8 mouse cellular contexts compared by ENCODE assay signal in the genomic region with DNA sequence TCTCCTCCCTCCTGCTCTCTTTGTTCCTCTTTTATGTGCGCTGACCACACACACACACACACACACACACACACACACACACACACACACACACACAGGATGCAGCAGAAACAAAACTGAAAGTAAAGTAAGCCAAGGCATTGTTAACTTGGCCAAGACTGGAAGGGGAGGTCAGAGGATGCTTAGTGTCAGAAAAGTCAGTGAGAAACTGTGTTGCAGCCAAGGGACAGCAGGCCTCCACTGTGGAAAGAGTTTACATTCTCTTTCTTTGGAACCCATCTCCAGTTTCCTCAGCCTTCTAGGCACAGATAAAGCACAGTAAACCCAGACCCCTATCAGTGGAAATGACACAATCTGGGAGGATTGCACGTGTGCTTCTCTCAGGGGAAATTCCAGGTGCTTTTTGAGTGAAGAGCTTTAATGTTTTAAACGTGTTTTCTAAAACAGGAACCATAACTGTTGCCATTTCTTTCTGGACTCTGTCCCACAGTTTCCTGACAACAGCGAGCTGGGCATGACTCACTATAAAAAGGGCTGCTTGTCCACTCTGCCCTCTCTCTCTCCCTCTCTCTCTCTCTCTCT. TPM values are rescaled to one million over a fixed set of nuclear protein-coding genes. Genes with fewer than 3 reads are reported as not detected.
DNase-seq lines count a peak whose midpoint lies in the region; ATAC-seq and TF ChIP-seq lines count a peak whose summit lies in the region.
"Not testable (repeated sequence)": the region's sequence is repeated elsewhere in the genome, so short reads cannot be mapped to it uniquely, and the experiment has no call there.

No protein-coding gene starts in this region.

- TF ChIP-seq POLR2A in bone marrow macrophage, adult 2 months (IDR thresholded peaks at IDR 0.05; ENCODE audit: borderline replicate concordance, low read depth, low read length) = not testable (repeated sequence)

- H3K27me3 ChIP-seq in lung, embryonic 15.5 days; stomach, postnatal 0 days (ENCODE audit: control insufficient read depth, insufficient read depth, low read length): not testable (repeated sequence)

- DNase-seq in CD4-positive helper T cell, adult 2 months (ENCODE audit: low read depth, low spot score) = peak; percentile 86
- DNase-seq in gastrocnemius, postnatal 25 days = peak; percentile 52
- peak; percentile 73 to 81 for DNase-seq in kidney, postnatal 25 days
- peak; percentile 24 for DNase-seq in ovary, adult 18-20 months (ENCODE audit: low spot score)
- not testable (repeated sequence) for DNase-seq in stomach, postnatal 0 days (ENCODE audit: low spot score)

- 5% methylated on average over 4 of the region's 4 CpGs for WGBS in lung, embryonic 15.5 days
- 11% methylated on average over 4 of the region's 4 CpGs for WGBS in stomach, postnatal 0 days

- peak overlapping the region; percentile 88 for H3K27ac ChIP-seq in bone marrow macrophage, adult 2 months (ENCODE audit: insufficient read depth, low read depth, low read length)
- peak overlapping the region; percentile 41; the same call in 1 of the 2 replicates for H3K27ac ChIP-seq in lung, embryonic 15.5 days
- H3K27ac ChIP-seq in stomach, postnatal 0 days (replicated peaks) = 0 out of 2 replicates have a peak overlapping the region, but pooled peaks have one; percentile 24

- ATAC-seq in hematopoietic stem cell, adult 5-6 weeks (replicated peaks in 1 of 2; ENCODE audit: insufficient read depth in 1 of 2, low FRiP score in 2 of 2, low TSS enrichment in 1 of 2, low read depth in 1 of 2, poor library complexity in 2 of 2, severe bottlenecking in 2 of 2) = peak; percentile 84 to 85
- peak; percentile 75; the same call in 1 of the 2 replicates for ATAC-seq in lung, embryonic 15.5 days (ENCODE audit: borderline replicate concordance, extremely low read depth, low FRiP score, low TSS enrichment)
- ATAC-seq in stomach, postnatal 0 days (ENCODE audit: low FRiP score, low TSS enrichment) = peak; percentile 64; the same call in 1 of the 2 replicates

- H3K4me2 ChIP-seq in lung, embryonic 15.5 days = 0 out of 2 replicates have a peak overlapping the region, but pooled peaks have one; percentile 16
- H3K4me2 ChIP-seq in stomach, postnatal 0 days (replicated peaks; ENCODE audit: low read depth) = not testable (repeated sequence)

- not testable (repeated sequence) for H3K36me3 ChIP-seq in lung, embryonic 15.5 days; stomach, postnatal 0 days (ENCODE audit: control insufficient read depth, insufficient read depth, low read length)

- not testable (repeated sequence) for TF ChIP-seq EP300 in stomach, postnatal 0 days (optimal IDR thresholded peaks at IDR 0.05)

- H3K9ac ChIP-seq in lung, embryonic 15.5 days; stomach, postnatal 0 days (ENCODE audit: low read length): not testable (repeated sequence)

- H3K4me1 ChIP-seq in bone marrow macrophage, adult 2 months (ENCODE audit: control insufficient read depth, insufficient read depth, low read length) = peaks cover 10% of the 10 kb centered on the region
- not testable (repeated sequence) for H3K4me1 ChIP-seq in lung, embryonic 15.5 days; stomach, postnatal 0 days (replicated peaks; ENCODE audit: control insufficient read depth, insufficient read depth)

- H3K4me3 ChIP-seq in bone marrow macrophage, adult 2 months (ENCODE audit: insufficient read depth, low read length) = peak overlapping the region; percentile 53
- not testable (repeated sequence) for H3K4me3 ChIP-seq in lung, embryonic 15.5 days; stomach, postnatal 0 days (ENCODE audit: low read depth, low read length)

- TF ChIP-seq CTCF in bone marrow macrophage, adult 2 months (IDR thresholded peaks at IDR 0.05; ENCODE audit: low read depth, low read length); stomach, postnatal 0 days (IDR thresholded peaks at IDR 0.05; ENCODE audit: low read depth): not testable (repeated sequence)

- not testable (repeated sequence) for H3K9me3 ChIP-seq in lung, embryonic 15.5 days; stomach, postnatal 0 days (ENCODE audit: control insufficient read depth, low read length)

RNA-seq across cellular contexts. Expression of a gene that starts 29.0 kb away (rescaled TPM):
- 28.3 and 33.0 TPM in 2 replicates for polyA plus RNA-seq in bone marrow macrophage, adult 2 months (2012; ENCODE audit: insufficient read depth, insufficient read length, missing spikeins)
- 1 to 10 TPM; 2.8 to 3.3 TPM for total RNA-seq in gastrocnemius, postnatal 25 days (2021)
- total RNA-seq in hematopoietic stem cell, adult 5-6 weeks (2017) = 2.0 and 7.4 TPM in 2 replicates
- polyA plus RNA-seq in lung, embryonic 15.5 days (2015; fragmentation: Nextera tagmentation; extraction: Ambion mirVana) = 3.1 and 3.4 TPM in 2 replicates
- 2.1 TPM in 2 replicates for polyA plus RNA-seq in stomach, postnatal 0 days (2015; fragmentation: Nextera tagmentation; extraction: Ambion mirVana)

RNA-seq across cellular contexts. Expression of a gene that starts 29.0 kb away (rescaled TPM):
- polyA plus RNA-seq in bone marrow macrophage, adult 2 months (2012; ENCODE audit: insufficient read depth, insufficient read length, missing spikeins) = 2.1 and 4.1 TPM in 2 replicates
- under 1 TPM in 1 of 2 experiments, not detected in 1; 0.13 TPM for total RNA-seq in gastrocnemius, postnatal 25 days (2021)
- 6.6 and 9.1 TPM in 2 replicates for total RNA-seq in hematopoietic stem cell, adult 5-6 weeks (2017)
- polyA plus RNA-seq in lung, embryonic 15.5 days (2015; fragmentation: Nextera tagmentation; extraction: Ambion mirVana) = 0.64 and 1.3 TPM in 2 replicates
- 0.61 and 0.75 TPM in 2 replicates for polyA plus RNA-seq in stomach, postnatal 0 days (2015; fragmentation: Nextera tagmentation; extraction: Ambion mirVana)

RNA-seq across cellular contexts. Expression of a gene that starts 29.0 kb away (rescaled TPM):
- polyA plus RNA-seq in bone marrow macrophage, adult 2 months (2012; ENCODE audit: insufficient read depth, insufficient read length, missing spikeins) = 1.8 and 2.5 TPM in 2 replicates
- 1 to 10 TPM; 2.3 to 3.4 TPM for total RNA-seq in gastrocnemius, postnatal 25 days (2021)
- total RNA-seq in hematopoietic stem cell, adult 5-6 weeks (2017) = 1.2 and 4.2 TPM in 2 replicates
- polyA plus RNA-seq in lung, embryonic 15.5 days (2015; fragmentation: Nextera tagmentation; extraction: Ambion mirVana) = 1.0 and 2.5 TPM in 2 replicates
- 0.85 and 0.92 TPM in 2 replicates for polyA plus RNA-seq in stomach, postnatal 0 days (2015; fragmentation: Nextera tagmentation; extraction: Ambion mirVana)

Comparison
In these comparisons a context has a peak if more than half of its experiments do, and no peak if none do; other contexts are left out.
1. H3K27ac ChIP-seq: peak in every context shown above with its lines; median percentile 88 in bone marrow macrophage, adult 2 months; 41 in lung, embryonic 15.5 days; 24 in stomach, postnatal 0 days.